Mouse (Mus musculus): ENCODE data around the gene Dtx3.
A peak's percentile ranks its signal among the peaks of the same experiment; 100 is the strongest.

DNA sequence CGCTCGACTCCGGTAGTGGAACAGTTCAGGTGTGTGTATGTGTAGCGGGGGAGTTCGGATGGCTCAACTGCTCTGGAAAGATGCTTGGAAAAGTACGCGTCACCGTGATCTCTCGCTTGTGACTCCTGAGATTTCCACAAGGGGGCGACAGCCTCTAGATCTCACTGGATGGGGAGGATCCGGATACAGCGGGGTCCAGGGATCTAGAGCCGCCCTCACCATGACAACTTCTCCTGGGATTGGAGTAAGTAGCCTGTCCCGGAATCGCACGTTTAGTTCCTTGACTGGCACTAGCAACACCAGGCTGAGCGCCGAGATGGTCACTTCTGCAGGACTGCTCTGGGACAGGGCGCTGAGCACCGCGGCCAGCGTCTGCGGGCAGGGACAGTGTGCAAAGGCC lies 17.8 kb downstream of the Dtx3 start:
- TF ChIP-seq POLR2A (IDR thresholded peaks at IDR 0.05; ENCODE audit: insufficient read depth, low read depth, low read length) (no peak), CTCF (IDR thresholded peaks at IDR 0.05; ENCODE audit: insufficient read depth, low read depth, low read length) (peak; percentile 64)

All from olfactory bulb, adult 2 months (tissue).